Mouse (Mus musculus) megakaryocyte, embryonic 14.5 days (primary cell): ENCODE data around the gene Fgf11. TPM values are rescaled to one million over a fixed set of nuclear protein-coding genes. Genes with fewer than 3 reads are reported as not detected.

Source experiments
- H3K27me3 ChIP-seq: replicated peaks from 2 replicates; pipeline ENCODE3; 2012; ENCODE audit warnings: inconsistent platforms
- H3K36me3 ChIP-seq: replicated peaks from 2 replicates; pipeline ENCODE3; 2012; ENCODE audit warnings: low read length, inconsistent platforms, mixed read lengths
- H3K4me1 ChIP-seq: 2 replicates; pipeline ENCODE4 v1.6.1; 2012; ENCODE audit warnings: inconsistent platforms
- H3K4me3 ChIP-seq: replicated peaks from 2 replicates; pipeline ENCODE3; 2012; ENCODE audit warnings: moderate library complexity, mild to moderate bottlenecking, inconsistent platforms
- H3K9me3 ChIP-seq: 2 replicates; pipeline ENCODE4 v1.6.1; 2012; ENCODE audit warnings: inconsistent platforms
- FLI1 ChIP-seq: IDR thresholded peaks from 2 replicates; pipeline ENCODE4 v1.6.1; 2012; ENCODE audit warnings: low read length, inconsistent platforms, mixed read lengths
- GATA1 ChIP-seq: IDR thresholded peaks from 3 replicates; pipeline ENCODE4 v1.6.1; 2012; ENCODE audit warnings: mixed read lengths, low read length, inconsistent platforms, borderline replicate concordance
- polyA plus RNA-seq: library from polyadenylated mRNA; stranded (reverse); fragments of >175 nt; gene quantifications from 2 replicates; pipeline ENCODE4 v1.2.3, GENCODE M21; 2012; ENCODE audit warnings: low replicate concordance; ENCODE audit not compliant: insufficient read depth

Gene Fgf11
- polyA plus RNA-seq, 1 experiment: 0.64 TPM

DNA sequence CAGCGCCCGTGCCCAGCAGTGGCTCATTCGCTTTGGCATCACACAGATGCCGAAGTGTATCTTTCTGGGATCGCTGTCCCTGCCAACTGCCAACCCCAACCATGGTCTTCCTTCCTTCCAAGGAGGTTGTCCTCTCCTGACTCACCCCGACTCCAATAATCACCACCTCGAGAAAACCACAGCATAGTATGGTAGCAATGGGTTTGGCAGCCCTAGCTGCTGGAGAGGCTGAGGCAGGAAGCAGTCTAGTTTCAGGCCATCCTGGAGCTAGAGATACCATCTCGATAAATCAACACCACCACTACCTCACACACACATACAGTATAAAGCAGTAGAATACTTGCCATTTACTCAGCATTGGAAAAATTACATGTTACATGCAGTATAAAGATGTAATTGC lies 17.2 kb upstream of the Fgf11 start:
- Histone ChIP-seq H3K4me1 (peaks cover 8% of the 10 kb centered on the region; the same call in 1 of the 2 replicates), H3K4me3 (no peak overlapping the region), H3K27me3 (peaks cover 60% of the 10 kb centered on the region)

DNA sequence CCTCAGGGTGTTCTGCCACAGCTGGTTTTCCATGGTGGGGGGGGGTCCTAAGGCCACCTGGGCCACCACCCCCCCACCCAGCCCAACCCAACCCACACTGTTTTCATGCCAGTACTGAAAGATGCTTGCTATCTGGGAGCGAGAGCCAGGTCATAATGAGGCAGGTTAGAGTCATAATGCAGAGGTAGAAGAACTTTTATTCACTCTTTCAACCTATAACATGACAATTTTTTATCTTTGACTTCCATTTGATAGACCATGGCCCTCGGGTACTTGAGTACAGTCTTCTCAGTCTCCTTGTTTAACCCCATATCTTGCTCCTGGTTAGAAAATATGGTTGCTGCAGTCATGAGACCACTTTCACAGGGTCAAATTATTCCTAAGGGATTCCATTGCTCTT lies 16.7 kb upstream of the Fgf11 start, which contains the start of gene Spem2:
TSS of gene Spem2 (minus strand) at position 101 of the 400 bp plus-strand sequence.
- Histone ChIP-seq H3K4me3 (no peak within 1 kb of the TSS), H3K4me1 (peaks cover 8% of the 10 kb centered on the region; the same call in 1 of the 2 replicates), H3K9me3 (peaks cover 20% of the 10 kb centered on the region), H3K27me3 (peaks cover 61% of the 10 kb centered on the region), H3K36me3 (no peaks in the 10 kb centered on the region)
- TF ChIP-seq GATA1 (no peak), FLI1 (no peak)

More for the DNA sequence above, 17.2 kb upstream of the Fgf11 start:
- H3K9me3 ChIP-seq: peaks cover 20% of the 10 kb centered on the region
- no peaks in the 10 kb centered on the region for H3K36me3 ChIP-seq
- TF ChIP-seq GATA1: no peak
- no peak for TF ChIP-seq FLI1

DNA sequence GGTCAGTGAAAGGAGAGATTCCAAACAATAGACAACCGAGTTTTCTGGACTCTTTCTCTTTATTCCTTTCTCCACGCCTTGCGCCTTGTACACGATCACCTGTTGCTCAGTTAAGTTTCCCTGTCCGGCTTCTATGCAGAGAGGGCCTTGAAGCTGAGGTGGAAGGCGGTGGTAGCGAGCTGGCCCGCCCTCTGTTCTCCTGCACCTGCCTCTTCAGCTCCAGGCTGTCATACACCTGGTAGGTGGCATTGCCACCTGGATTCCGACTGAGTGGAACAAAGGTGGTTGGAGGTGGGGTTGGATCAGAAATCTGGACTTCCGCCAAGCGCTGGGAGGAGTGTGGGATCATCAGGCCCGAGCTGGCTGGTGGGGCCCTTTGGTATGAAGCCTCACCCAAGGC lies 14.9 kb upstream of the Fgf11 start:
- TF ChIP-seq FLI1: no peak
- TF ChIP-seq GATA1: no peak
- peaks cover 64% of the 10 kb centered on the region for H3K27me3 ChIP-seq
- H3K36me3 ChIP-seq: no peaks in the 10 kb centered on the region
- H3K4me1 ChIP-seq: peaks cover 8% of the 10 kb centered on the region; the same call in 1 of the 2 replicates
- H3K9me3 ChIP-seq: peaks cover 20% of the 10 kb centered on the region
- no peak overlapping the region for H3K4me3 ChIP-seq

DNA sequence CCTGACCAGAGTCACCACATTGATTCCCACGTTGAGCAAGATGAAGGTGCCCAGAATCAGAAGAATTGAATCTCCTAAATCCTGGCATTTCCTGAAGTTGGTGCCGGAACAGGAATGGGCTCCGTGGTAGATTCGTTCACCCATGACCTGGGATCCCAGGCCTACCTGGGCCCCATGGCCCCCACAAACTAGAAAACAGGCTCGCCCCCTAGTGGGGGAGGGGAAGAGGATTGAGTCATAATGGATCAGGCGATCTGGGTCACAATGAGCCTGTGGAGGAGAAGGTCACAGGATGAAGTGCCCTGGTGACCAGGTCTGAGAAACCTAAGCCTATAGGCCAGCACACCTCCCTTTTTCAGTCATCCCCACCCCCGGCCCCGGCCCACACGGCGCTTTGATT lies 13.5 kb upstream of the Fgf11 start, which contains the start of gene Gm39566:
TSS of gene Gm39566 (minus strand) at position 144 of the 400 bp plus-strand sequence.
- Histone ChIP-seq H3K27me3 (peaks cover 69% of the 10 kb centered on the region), H3K4me1 (peaks cover 3% of the 10 kb centered on the region; the same call in 1 of the 2 replicates), H3K9me3 (peaks cover 26% of the 10 kb centered on the region), H3K4me3 (no peak within 1 kb of the TSS), H3K36me3 (no peaks in the 10 kb centered on the region)
- TF ChIP-seq GATA1 (no peak), FLI1 (no peak)

DNA sequence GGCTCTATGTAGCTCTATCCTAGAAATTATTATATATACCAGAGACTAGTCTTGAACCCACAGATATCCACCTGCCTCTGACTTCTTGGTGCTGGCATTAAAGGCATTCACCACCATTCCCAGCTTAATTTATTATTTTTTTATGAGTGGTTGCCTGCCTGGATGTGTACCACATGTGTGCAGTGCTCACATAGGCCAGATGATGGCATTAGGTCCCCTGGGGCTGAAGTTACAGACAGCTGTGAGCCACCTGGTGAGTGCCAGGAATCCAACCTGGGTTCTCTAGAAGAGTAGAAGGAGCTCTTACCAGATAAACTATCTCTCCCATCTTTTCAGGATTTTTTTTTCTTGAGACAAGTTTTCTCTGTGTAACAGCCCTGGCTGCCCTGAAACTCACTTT lies 8.6 kb upstream of the Fgf11 start:
- Histone ChIP-seq H3K4me1 (no peaks in the 10 kb centered on the region), H3K27me3 (peaks cover 68% of the 10 kb centered on the region)

DNA sequence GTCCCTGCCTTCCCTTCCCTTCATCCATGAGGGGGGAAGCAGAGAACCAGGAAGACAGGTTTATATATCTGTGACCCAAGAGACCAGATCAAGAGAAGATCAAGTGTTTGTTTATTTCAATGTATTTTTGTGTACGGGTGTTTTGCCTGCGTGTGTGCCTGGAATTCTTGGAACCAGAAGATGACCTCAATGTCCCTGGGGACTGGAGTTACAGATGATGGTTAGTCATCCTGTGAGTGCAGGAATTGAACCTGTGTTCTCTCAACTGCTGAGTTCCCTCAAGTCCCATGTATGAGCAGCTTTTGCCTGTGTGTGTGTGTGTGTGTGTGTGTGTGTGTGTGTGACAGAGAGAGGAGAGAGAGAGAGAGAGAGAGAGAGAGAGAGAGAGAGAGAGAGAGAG lies 6.0 kb upstream of the Fgf11 start:
- Histone ChIP-seq H3K36me3 (no peaks in the 10 kb centered on the region), H3K27me3 (peaks cover 69% of the 10 kb centered on the region), H3K4me1 (peaks cover 21% of the 10 kb centered on the region), H3K9me3 (peaks cover 7% of the 10 kb centered on the region), H3K4me3 (no peak overlapping the region)
- TF ChIP-seq GATA1 (no peak), FLI1 (no peak)

More for the DNA sequence above, 8.6 kb upstream of the Fgf11 start:
- no peak overlapping the region for H3K4me3 ChIP-seq
- no peaks in the 10 kb centered on the region for H3K36me3 ChIP-seq
- TF ChIP-seq FLI1: no peak
- no peak for TF ChIP-seq GATA1
- H3K9me3 ChIP-seq: peaks cover 7% of the 10 kb centered on the region

DNA sequence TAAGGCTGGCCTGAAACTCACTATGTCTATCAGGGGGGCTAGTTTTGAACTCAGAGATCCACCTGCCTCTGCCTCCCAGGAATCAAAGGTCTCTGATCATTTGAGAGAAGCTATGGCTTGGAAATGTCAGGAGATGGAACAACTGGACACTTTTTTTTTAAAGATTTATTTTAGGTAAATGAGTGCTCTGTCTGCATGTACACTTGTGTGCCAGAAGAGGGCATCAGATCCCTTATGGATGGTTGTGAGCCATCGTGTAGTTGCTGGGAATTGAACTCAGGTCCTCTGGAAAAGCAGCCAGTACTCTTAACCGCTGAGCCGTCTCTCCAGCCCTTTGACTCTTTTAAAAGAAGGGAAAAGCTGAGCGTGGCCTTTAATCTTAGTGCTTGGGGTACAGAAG lies 4.7 kb upstream of the Fgf11 start:
- no peaks in the 10 kb centered on the region for H3K36me3 ChIP-seq
- peaks cover 7% of the 10 kb centered on the region for H3K9me3 ChIP-seq
- H3K27me3 ChIP-seq: peaks cover 78% of the 10 kb centered on the region
- TF ChIP-seq GATA1: no peak
- TF ChIP-seq FLI1: no peak
- H3K4me3 ChIP-seq: no peak overlapping the region
- peaks cover 34% of the 10 kb centered on the region for H3K4me1 ChIP-seq

DNA sequence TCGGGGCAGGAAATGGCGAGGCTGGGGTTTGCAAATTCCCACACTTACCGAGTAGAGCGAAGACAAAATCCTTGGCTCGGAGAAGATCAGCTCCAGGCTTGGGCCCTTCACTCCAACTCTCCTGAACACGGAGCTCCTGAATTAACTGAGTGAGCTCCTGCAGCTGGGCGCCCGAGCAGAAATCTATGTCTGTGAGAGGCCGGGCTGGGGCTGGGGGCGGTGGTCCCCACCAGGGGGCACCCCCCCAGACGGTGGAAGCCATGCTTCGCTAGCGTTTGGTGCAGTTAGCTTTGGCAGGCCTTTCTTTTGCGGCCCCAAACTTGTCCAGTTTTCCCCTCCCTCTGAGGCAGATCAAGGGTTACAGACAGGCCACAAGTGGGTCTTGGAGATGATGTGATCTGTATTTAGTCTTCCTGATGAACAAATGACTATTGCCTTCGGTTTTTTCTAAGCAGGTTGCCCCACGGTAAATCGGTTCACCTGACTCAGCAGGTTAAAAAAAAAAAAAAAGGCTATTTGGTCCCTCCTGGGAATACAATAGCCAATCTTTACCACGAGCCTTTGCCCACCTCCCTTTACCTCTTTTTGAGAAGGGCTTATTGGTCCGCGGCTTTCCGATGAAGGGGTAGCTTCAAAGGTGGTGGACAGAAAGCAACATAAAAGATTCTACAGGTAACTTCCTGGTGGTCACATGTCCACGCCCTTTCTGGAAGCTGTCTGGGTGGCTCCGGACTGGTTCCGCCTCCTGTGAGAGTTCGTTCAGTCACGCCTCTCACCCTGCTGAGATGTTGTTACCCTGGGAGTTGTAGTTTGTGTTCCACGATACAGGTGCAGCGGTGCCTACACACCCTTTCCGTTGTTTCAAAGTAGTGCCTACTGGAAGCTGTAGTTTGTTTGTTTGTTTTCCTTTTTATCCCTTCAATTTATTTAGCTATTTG lies 3.6 kb upstream of the Fgf11 start, which contains the start of gene Tmem102:
TSS of gene Tmem102 (minus strand) at position 653 of the 938 bp plus-strand sequence.
- Histone ChIP-seq H3K27me3 (peaks cover 78% of the 10 kb centered on the region), H3K36me3 (no peaks in the 10 kb centered on the region), H3K9me3 (peaks cover 2% of the 10 kb centered on the region), H3K4me3 (no peak within 1 kb of the TSS), H3K4me1 (peaks cover 45% of the 10 kb centered on the region)
- TF ChIP-seq GATA1 (no peak), FLI1 (no peak)

DNA sequence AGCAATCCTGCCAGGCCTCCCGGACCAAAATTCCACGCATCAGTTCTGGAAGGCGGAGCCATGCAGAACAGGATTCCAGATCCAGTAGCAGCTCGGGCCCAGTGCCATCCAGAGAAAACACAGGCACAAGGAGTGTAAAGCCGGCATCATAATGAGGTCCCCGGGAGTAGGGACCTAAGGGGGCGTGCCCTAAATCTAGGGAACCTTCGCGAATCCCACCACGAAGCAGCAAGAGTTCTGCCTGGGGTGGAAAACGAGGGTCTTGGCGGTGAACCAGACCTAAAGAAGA lies 2.9 kb upstream of the Fgf11 start:
- peaks cover 83% of the 10 kb centered on the region for H3K27me3 ChIP-seq
- TF ChIP-seq FLI1: no peak
- no peak overlapping the region for H3K4me3 ChIP-seq

More for the DNA sequence above, 2.9 kb upstream of the Fgf11 start:
- H3K9me3 ChIP-seq: peaks cover 2% of the 10 kb centered on the region; the same call in 1 of the 2 replicates
- no peaks in the 10 kb centered on the region for H3K36me3 ChIP-seq
- peaks cover 51% of the 10 kb centered on the region for H3K4me1 ChIP-seq
